Mouse (Mus musculus) adrenal gland, adult (tissue): ENCODE results near the gene Plin3.

Experiments used
- DNase-seq, 2 experiments: peaks; one replicate each; pipeline ENCODE4 v3.0.0; 2022 to 2023; ENCODE audit warnings: low spot score in 1 of 2; ENCODE audit not compliant: inconsistent age in 2 of 2

Gene Plin3

DNA sequence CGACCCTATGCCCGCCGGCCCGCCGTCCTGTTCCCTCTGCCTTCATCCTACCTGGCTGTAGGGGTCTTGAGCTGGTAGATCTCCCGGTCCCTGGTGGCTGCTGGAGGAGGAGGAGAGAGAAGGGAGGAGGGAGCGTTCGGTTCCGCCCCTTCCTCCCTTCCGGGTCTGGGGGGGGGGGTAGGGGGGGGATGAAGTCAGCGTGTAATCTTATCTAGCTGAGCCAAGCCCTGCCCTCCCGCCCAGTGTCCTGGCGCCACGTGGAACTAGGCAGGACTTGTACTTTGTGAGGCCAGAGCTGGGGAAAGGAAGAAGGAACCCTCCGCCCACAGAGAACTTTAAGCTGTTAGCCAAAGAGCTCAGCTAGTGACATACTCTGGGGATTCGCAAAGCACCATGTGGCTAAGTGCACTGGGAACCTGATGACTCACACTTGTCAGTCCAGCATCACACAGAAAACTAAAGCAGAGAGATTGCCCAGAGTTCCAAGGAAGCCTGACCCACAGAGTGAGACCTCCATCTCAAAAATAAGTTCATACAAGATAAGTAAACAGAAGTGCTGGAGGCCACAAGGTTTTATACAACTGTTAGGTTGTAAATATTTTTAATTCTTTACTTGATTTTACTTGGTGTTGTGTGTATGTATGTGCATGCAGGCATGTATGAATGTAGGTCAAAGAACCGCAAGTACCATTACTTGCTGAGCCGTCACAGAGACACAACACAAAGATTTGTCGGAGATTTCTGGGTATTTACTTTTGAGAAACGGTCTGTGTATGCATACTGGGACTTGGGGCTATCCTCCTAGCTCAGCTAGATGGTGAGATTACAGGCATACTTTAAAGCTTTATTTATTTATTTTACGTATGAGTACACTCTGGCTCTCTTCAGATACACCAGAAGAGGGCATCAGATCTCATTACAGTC, 15.8 kb downstream of the Plin3 start, which contains the start of gene Ticam1:
Gene Ticam1 (minus strand): TSS at position 144 of the 924 bp plus-strand sequence.
- DNase-seq: peak; percentile 96 to 97

DNA sequence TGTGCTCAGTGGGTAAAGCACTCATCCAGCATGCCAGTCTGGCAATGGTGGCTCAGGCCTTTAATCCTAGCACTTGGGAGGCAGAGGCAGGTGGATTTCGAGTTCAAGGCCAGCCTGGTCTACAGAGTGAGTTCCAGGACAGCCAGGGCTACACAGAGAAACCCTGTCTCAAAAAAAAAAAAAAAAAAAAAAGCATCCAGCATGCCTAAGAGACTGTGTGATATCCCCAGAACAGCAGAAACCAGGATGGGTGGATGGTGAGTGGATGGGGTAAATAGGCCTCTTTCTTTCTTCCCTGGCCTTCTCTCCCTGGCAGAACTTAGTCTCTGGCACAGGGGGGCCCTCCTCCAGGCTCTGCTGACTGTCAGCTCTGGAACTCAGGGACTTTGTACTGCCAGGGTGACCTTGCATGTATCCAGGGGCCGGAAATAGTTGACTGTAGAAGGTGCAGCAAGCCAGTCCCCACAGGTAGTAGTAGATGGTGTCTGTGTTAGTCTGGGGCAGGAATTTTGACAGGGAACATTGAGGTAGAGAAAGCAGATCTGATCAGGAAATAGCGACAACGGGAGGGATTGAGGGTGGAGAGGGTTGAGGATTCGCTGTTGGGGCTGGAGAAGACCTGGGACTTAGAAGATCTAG, 16.7 kb downstream of the Plin3 start:
- DNase-seq: peak; percentile 72 to 87

DNA sequence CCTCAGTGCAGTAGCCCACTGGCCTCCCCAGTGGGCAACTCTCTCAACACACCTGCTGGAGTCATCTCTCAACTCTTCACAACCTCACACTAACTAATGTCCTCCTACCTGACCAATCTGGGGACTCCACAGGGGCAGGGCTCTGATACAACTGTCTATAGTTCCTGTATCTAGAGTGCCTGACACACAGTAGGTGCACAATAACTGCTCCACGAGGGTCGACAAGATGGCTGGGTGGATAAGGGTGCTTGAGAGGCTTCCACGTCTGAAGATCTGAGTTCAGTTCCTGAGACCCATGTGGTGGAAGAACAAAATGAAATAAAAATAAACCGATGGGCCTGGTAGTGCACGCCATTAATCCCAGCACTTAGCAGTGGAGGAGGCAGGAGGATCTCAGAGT, 18.7 kb downstream of the Plin3 start:
- no peak for DNase-seq

DNA sequence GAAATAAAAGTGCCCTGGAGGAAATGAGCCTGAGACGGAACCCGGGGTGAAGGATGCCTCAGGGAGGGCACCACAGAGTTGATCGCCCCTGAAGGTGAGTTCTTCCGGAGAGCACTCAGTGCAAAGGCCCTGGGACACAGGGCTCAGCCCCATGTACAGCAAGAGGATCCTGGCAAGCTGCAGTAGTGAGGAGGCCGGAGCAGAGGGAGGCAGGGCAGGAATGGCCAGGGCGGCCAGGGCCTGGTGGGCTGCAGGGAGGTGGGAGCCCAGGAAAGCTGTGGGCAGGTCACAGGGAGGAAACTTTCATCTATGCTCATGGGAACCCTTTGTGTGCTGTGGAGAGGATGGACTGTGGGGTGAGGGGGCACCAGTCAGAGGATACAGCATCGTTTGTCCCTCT, 19.2 kb downstream of the Plin3 start:
- DNase-seq: no peak

DNA sequence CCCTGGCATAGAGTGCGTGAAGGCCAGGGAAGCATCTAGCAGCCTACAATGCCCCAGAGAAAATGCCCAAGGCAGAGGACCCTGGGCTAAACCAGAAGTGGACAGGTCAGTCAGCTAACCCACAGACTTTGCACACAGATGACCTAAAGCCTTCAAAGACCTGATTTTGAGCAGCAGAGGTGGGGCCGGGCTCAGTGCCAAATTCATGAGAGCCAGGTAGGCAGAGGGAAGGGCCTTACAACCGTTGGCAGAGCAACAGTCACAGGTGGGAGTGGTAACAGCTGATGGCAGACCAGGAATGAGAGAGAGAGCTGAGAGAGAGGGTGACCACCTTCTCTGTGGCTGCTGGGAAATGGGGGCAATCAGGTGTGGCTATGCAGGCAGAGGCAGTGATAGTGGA, 20.0 kb downstream of the Plin3 start:
- DNase-seq: peak in 1 of 2 experiments; percentile 54

DNA sequence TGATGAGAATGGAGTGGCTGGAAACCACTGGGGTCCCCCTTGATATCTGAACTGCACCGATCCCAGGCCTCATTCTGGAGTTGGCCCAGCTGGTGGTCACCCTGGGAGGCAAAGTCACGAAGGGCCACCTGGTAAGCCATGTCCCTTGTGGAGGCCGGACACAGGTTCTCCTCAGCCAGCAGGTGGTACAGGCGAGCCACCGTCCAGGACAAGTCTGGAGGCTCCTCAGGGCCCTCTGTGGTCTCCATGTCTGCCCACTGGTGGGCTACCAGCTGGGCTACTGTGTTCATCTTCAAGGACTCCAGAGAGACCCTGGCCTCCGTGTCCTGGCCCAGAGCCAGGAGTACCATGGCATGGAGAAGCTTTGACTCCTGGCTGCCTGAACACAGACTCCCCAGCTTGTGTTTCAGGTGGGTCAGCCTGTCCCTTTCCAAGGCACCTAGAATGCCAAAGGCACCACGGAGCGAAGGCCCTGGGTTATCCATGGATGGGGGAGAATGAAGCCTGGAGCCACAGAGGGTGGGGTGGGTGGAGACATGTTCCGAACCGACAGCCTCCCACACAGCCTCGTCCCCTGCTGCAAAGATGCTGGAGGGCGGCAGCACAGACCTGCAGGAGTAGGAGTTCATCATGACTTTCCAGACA, 20.9 kb downstream of the Plin3 start:
- peak in 1 of 2 experiments; percentile 60 for DNase-seq

DNA sequence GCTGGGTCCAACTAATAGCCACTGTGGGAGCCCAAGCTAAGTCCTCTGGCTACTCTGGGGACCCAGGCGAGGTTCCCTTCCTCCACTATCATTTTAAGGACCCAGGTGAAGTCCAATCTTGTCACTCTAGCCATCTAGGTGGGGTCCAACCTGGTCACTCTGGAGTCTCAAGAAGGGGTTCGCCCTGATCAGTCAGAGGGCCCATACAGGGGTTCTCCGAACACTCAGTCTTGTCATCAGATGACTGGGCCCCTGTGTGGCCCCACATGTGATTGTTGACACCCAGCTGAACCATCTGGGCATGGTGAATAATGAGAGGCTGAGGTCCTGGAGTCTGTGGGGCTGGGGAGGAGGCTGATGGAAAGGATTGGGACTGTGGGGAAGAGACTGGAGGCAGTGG, 22.9 kb downstream of the Plin3 start:
- DNase-seq: no peak

DNA sequence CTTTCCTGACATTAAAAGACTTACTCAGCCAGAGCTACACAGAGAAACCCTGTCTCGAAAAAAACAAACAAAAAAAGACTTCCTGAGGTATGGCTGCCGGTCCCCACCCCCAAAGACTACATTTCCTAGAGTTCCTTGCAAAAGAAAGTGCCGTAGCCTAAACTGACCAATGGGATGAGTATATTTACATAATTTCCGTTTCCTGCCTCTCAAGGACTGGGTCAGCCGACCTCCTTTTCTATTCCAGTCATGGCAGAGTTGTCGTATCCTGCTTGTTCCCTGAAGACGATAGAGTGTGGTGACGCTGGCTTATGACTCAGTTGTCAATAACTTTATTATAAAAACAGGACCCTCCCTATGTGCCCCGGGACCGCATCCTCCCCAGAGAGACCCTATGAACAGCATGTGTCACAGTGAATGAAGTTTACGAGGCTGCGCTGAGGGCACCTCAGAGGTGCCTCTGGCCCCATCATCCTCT, 23.5 kb downstream of the Plin3 start:
- DNase-seq: peak; percentile 61 to 87

DNA sequence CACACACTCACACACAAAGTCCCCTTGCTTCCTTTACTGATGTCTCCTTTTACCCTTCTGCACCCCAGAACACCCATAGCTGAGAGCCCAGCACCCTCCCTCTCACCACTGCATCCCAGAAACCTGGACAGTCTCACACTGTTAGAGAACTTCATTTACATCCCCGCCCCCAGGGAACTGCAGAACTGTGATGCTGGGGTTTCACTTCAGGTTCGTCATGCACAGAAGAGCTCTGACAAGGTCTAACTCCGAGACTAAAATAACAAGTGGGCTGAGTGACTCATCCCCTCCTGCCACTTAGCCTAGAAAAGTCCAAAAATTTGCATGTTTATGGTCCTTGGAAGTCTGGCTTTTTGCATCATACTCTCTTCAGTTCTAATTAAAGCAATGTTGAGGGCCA, 26.4 kb downstream of the Plin3 start:
- peak; percentile 77 to 91 for DNase-seq

DNA sequence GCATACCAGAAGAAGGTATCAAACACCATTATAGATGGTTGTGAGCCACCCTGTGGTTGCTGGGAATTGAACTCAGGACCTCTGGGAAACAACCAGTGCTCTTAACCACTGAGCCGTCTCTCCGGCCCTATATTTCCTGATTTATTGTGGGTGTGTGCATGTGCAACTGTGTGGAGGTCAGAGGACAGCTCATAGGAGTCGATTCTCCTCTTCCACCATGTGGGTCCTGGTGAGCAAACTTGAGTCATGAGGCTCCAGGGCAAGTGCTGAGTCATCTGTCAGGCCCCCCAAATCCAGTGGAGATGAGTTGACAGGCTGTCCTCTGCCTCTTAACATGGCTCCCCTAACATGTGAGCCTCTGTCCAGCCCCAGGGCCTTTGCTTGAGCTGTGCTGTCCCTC, 26.8 kb downstream of the Plin3 start:
- peak in 1 of 2 experiments; percentile 61 for DNase-seq

DNA sequence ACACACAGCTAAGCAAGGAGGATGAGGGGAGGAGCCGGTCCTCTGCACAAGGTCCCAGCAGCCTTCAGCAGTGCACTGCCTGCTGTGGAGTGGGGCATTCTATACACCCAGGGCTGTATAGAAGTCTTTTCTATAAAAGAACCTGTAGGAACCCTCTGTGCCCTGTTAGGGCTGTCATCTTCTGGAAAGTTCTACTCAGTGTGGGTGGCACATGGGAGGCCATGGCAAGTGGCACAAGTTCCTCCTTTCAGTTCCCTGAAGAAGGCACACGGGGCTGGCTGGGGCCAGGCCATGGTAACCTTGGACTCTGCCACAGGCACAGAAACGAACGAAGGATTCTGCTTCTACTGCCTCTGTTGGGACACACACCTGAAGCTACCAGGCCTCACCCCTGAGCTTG, 27.7 kb downstream of the Plin3 start:
- peak in 1 of 2 experiments; percentile 76 for DNase-seq

DNA sequence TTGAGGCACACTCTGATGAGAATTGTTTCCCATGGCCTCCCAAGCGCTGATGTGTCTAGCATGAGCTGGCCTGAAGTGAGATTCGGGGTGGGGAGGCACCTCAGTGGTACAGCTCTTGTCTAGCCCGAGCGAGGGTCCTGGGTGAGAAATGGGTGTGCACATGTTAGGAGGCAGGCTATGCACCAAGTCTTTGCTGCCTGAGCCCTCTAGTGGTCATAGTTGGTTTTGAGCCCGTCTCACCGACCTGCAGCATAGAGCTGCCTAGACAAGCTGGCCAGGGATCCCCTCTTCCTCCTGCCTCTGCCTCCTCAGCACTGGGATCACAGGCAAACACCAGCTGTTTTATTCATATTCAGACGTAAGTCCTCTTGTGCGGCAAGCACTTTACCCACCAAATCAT, 28.7 kb downstream of the Plin3 start:
- DNase-seq: peak; percentile 80 to 93

DNA sequence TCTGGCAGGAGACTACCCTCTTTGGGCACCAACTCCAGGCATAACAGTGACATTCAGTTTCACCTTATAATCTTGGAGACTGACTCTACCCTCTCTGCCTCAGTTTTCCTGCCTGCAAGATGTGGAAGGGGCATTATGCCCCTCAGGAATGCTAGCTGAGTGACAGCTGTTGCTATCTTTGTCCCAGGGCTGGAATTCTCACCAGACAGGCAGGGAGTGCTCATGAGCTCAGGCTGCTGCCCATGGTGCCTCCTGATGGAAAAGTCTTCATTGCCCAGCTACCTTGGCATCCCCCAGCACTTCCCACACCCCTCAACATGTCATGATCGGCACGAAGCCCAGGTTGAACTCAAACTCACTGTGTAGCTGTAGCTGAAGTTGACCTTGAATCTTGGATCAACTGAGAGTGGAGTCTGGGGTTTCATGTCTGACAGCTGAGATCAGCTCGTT, 30.0 kb downstream of the Plin3 start:
- DNase-seq: peak in 1 of 2 experiments; percentile 46

DNA sequence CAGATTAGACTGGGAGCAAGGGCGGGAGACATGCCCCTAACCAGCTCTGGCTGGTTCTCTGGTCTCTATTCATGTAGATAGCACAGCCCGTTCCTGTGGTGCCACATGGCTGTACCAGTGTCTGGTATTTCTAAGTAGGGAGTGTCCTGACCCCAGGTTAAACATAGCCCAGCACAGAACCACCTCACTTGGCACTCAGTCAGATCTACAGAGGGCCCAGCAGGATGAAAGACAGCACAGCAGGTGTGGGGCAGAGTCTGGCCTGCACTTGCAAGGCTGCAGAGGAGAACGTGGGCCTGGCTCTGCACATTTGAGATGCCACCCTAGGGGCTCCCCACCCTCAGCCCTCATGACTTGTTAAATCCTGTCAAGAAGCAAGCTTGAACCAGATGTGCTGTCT, 31.5 kb downstream of the Plin3 start:
- peak in 1 of 2 experiments; percentile 45 for DNase-seq

DNA sequence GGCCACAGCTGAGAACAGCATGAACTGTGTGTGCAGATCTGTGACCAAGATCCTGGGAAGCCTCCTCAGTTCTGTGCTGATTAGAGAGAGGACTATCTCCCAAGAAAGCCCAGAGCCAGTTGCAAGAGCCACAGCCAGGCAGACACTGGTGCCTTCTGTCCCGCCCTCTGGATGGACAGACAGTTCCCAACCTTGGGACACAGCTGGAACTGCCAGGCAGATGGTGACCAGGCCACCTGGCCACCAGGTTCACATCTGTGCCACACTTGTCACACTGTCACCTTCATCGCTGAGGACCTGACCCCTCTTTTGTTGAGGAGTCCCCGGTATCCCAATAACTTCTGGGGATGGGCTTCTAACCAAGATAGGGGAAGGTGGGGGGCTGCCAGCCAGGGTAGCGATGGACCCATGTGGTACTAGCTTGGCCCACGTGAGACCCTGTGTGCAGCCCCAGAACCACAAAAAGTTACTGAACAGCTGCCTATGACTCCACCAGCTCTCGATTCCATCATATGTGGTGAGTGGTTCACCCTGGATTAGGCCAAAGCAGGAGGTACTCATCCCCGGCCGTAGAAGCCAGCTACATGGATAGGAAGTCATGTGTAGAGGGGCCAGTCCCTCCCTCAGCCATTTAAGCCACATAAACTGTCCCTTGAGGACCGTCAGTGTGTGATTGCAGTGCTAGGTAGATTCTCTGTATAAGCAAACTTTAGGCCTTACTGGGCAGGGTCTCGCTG, 33.2 kb downstream of the Plin3 start:
- peak; percentile 11 to 35 for DNase-seq

DNA sequence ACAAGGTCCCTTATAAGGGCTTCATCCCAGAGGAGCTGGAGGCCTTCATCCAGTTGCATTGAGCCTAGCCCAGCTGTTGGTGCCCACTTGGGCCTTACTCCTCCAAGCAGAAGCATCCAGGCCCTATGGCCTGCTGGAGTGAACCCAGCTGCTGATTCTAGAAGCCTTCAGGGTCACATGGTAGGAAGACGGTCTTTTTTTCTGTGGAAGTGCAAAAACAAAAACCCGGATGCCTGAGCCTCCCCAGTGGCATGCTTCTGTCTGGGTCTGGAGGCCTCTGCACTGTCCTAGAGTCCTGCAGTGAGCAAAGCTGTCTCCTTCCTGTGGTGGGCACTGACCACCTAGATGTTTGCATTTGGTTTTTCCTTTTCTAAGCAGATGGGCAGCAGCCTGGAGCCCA, 33.9 kb downstream of the Plin3 start:
- peak in 1 of 2 experiments; percentile 23 for DNase-seq

DNA sequence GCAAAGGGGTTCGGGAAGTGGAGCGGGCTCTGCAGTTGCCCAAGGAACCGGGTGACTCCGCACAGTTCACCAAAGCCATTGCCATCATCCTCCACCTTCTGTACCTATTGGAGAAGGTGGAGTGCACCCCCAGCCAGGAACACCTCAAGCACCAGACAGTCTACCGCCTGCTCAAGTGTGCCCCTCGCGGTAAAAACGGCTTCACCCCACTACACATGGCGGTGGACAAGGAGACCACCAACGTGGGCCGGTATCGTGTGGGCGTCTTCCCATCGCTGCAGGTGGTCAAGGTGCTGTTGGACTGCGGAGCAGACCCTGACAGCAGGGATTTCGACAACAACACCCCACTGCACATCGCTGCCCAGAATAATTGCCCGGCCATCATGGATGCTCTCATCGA, 34.4 kb downstream of the Plin3 start:
- peak; percentile 27 to 44 for DNase-seq

DNA sequence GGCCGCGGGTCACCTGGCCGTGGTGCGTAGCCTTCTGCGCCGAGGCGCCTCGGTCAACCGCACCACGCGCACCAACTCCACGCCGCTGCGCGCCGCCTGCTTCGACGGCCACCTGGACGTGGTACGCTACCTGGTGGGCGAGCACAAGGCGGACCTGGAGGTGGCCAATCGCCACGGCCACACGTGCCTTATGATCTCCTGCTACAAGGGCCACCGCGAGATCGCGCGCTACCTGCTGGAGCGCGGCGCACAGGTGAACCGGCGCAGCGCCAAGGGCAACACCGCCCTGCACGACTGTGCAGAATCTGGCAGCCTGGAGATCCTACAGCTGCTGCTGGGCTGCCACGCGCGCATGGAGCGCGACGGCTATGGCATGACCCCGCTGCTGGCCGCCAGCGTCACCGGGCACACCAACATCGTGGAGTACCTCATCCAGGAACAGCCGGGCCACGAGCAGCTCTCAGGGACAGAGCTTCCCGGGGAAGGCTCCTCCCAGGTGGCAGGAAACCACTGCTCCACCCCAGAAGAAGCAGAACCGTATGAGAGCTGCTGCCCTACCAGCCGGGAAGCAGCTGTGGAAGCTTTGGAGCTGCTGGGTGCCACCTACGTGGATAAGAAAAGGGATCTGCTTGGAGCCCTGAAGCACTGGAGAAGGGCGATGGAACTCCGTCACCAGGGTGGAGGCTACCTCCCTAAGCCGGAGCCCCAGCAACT, 35.3 kb downstream of the Plin3 start:
- DNase-seq: peak in 1 of 2 experiments; percentile 71

DNA sequence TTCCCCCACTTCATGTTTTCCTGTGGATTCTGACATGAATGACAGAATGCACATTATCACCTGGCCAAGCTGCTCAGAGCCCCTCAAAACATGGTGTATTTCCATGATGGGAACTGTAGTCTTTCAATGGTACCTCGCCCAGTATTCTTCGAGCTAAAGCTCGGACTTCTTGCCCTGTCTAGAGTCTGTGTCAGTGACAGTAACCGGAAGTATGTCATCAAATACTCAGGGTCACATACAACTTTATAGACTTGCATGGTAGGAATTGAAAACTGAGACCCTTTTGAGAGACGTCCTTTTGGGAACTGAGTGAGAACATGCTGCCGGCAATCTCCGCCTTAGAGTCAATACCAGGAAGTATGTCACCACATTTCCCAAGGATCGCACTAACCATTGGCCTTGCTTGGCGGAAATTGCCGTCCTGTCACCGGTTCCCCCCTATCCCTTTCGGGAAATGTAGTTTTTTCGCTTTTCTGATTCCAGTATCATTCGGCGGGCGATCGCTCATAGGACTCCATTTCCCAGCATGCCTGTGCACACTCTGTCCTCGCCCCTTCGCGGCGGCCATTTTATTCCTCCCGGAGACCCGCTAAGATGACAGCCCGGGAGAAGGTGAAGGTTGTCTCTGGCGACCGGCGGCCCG, 36.3 kb downstream of the Plin3 start, which contains the start of gene Fem1a:
Gene Fem1a (plus strand): TSS at position 572 of the 643 bp plus-strand sequence.
- DNase-seq: peak; percentile 96 to 98
